Comparison of ENCODE assay signal across 15 mouse cellular contexts in genomic region chr14:47989315-47989714, GRCm38 (mm10).
DNase-seq lines count a peak whose midpoint lies in the region; ATAC-seq lines count a peak whose summit lies in the region.
"Had no signal": no experiment of that assay in that cellular context is flagged by ENCODE, and none has a peak within 500 bp of the region (broad histone marks: within the 10 kb centered on the region; RNA-seq: fewer than 3 reads in every experiment).

No protein-coding gene starts in this region.

- WGBS in hindbrain, embryonic 14.5 days = 40% methylated on average over 5 of the region's 5 CpGs
- WGBS in hindbrain, embryonic 11.5 days = 73% methylated on average over 5 of the region's 5 CpGs

- H3K4me1 ChIP-seq in hindbrain, embryonic 14.5 days (replicated peaks; ENCODE audit: control insufficient read depth, insufficient read depth, low read length) = peaks cover 16% of the 10 kb centered on the region; the same call in 1 of the 2 replicates
- no peaks in the 10 kb centered on the region for H3K4me1 ChIP-seq in hindbrain, embryonic 11.5 days (replicated peaks; ENCODE audit: control insufficient read depth, insufficient read depth, low read length)
- H3K4me1 ChIP-seq: heart, embryonic 12.5 days; megakaryocyte, embryonic 14.5 days; stomach, embryonic 15.5 days had no signal

- H3K36me3 ChIP-seq in hindbrain, embryonic 14.5 days (replicated peaks; ENCODE audit: control insufficient read depth, insufficient read depth) = no peaks in the 10 kb centered on the region
- H3K36me3 ChIP-seq in hindbrain, embryonic 11.5 days (ENCODE audit: control insufficient read depth, insufficient read depth, low read length) = no peaks in the 10 kb centered on the region
- H3K36me3 ChIP-seq: heart, embryonic 12.5 days; limb, embryonic 15.5 days; stomach, embryonic 15.5 days had no signal

- H3K9me3 ChIP-seq in hindbrain, embryonic 14.5 days (ENCODE audit: control insufficient read depth, low read length) = no peaks in the 10 kb centered on the region
- no peaks in the 10 kb centered on the region for H3K9me3 ChIP-seq in hindbrain, embryonic 11.5 days (ENCODE audit: control insufficient read depth, low read length)
- H3K9me3 ChIP-seq: limb, embryonic 15.5 days; megakaryocyte, embryonic 14.5 days; stomach, embryonic 15.5 days had no signal

- no peaks in the 10 kb centered on the region for H3K27me3 ChIP-seq in hindbrain, embryonic 14.5 days (ENCODE audit: control insufficient read depth, insufficient read depth, low read length)
- H3K27me3 ChIP-seq in hindbrain, embryonic 11.5 days (ENCODE audit: control insufficient read depth, insufficient read depth, low read length) = no peaks in the 10 kb centered on the region
- H3K27me3 ChIP-seq: heart, embryonic 12.5 days; limb, embryonic 15.5 days; megakaryocyte, embryonic 14.5 days; stomach, embryonic 15.5 days had no signal

- H3K4me2 ChIP-seq in hindbrain, embryonic 14.5 days (replicated peaks) = no peak overlapping the region
- H3K4me2 ChIP-seq in hindbrain, embryonic 11.5 days (replicated peaks; ENCODE audit: low read depth, low read length) = no peak overlapping the region
- H3K4me2 ChIP-seq: heart, embryonic 12.5 days; limb, embryonic 15.5 days; lung, embryonic 14.5 days; stomach, embryonic 15.5 days had no signal

- H3K9ac ChIP-seq in hindbrain, embryonic 14.5 days = no peak overlapping the region
- no peak overlapping the region for H3K9ac ChIP-seq in hindbrain, embryonic 11.5 days (ENCODE audit: low read depth, low read length)
- H3K9ac ChIP-seq: heart, embryonic 12.5 days; limb, embryonic 15.5 days; lung, embryonic 14.5 days; stomach, embryonic 15.5 days had no signal

- no peak overlapping the region for H3K27ac ChIP-seq in hindbrain, embryonic 14.5 days
- no peak overlapping the region for H3K27ac ChIP-seq in hindbrain, embryonic 11.5 days (ENCODE audit: low read depth, low read length)
- H3K27ac ChIP-seq: limb, embryonic 15.5 days; stomach, embryonic 15.5 days had no signal

- DNase-seq in hindbrain, embryonic 14.5 days (ENCODE audit: low spot score) = peak; percentile 40
- no peak for DNase-seq in hindbrain, embryonic 11.5 days (ENCODE audit: low spot score)
- peak; percentile 19 for DNase-seq in right cerebral cortex, postnatal 4 days
- no peak for DNase-seq in right cerebral cortex, adult 2 months (ENCODE audit: low spot score in 2 of 2)
- DNase-seq in cerebellum, adult 9-11 months = peak; percentile 22
- no peak for DNase-seq in spleen, adult 18-20 months
- DNase-seq in natural killer cell, adult 2 months (ENCODE audit: low spot score in 2 of 2) = no peak
- DNase-seq: kidney, postnatal 4 days; lung, embryonic 14.5 days; right cerebral cortex, postnatal 25 days had no signal

- ATAC-seq in hindbrain, embryonic 14.5 days (ENCODE audit: low FRiP score) = peak; percentile 41; the same call in 1 of the 2 replicates
- ATAC-seq in hindbrain, embryonic 11.5 days (ENCODE audit: low FRiP score) = no peak
- ATAC-seq: activated CD4-positive, CD25-positive, alpha-beta regulatory T cell, adult 4 months had no signal

- no peak overlapping the region for H3K4me3 ChIP-seq in hindbrain, embryonic 14.5 days (replicated peaks; ENCODE audit: low read length)
- no peak overlapping the region for H3K4me3 ChIP-seq in hindbrain, embryonic 11.5 days (ENCODE audit: low read depth, low read length)
- H3K4me3 ChIP-seq: heart, embryonic 12.5 days; limb, embryonic 15.5 days; megakaryocyte, embryonic 14.5 days; stomach, embryonic 15.5 days had no signal

Comparison
In these comparisons a context has a peak if more than half of its experiments do, and no peak if none do; other contexts are left out.
1. DNase-seq: peak in hindbrain, embryonic 14.5 days (single experiment), right cerebral cortex, postnatal 4 days (single experiment) and cerebellum, adult 9-11 months (single experiment); none in hindbrain, embryonic 11.5 days (single experiment), right cerebral cortex, adult 2 months (0 of 2), spleen, adult 18-20 months (0 of 2) and natural killer cell, adult 2 months (0 of 2).